Mouse (Mus musculus): Measurements from ENCODE around the gene Brd1. TPM values are rescaled to one million over a fixed set of nuclear protein-coding genes. Genes with fewer than 3 reads are reported as not detected.

Gene Brd1
- total RNA-seq, 2 experiments from 2014 or later = 54.7 to 56.2 TPM

GRCm38 (mm10) chr15:88684039-88684438, 50.0 kb downstream of the Brd1 start:
- DNase-seq = no peak

GRCm38 (mm10) chr15:88680931-88681330, 53.1 kb downstream of the Brd1 start:
- no peak for DNase-seq

- DNase-seq = no peak
Observed at GRCm38 (mm10) chr15:88677568-88677967, 56.5 kb downstream of the Brd1 start.

- DNase-seq = no peak
Observed at GRCm38 (mm10) chr15:88675998-88676397, 58.0 kb downstream of the Brd1 start.

- DNase-seq = no peak
Observed at GRCm38 (mm10) chr15:88668693-88669092, 65.3 kb downstream of the Brd1 start.

- no peak for DNase-seq
Observed at GRCm38 (mm10) chr15:88667653-88668052, 66.4 kb downstream of the Brd1 start.

GRCm38 (mm10) chr15:88665846-88666245, 68.2 kb downstream of the Brd1 start:
- DNase-seq = no peak

GRCm38 (mm10) chr15:88663041-88663440, 71.0 kb downstream of the Brd1 start:
- DNase-seq = no peak

- DNase-seq = peak in 1 of 2 experiments; percentile 45
Observed at GRCm38 (mm10) chr15:88662111-88662850, 71.8 kb downstream of the Brd1 start.

- DNase-seq = no peak
Observed at GRCm38 (mm10) chr15:88661654-88662053, 72.4 kb downstream of the Brd1 start.

GRCm38 (mm10) chr15:88652006-88652405, 82.0 kb downstream of the Brd1 start:
- DNase-seq = no peak

GRCm38 (mm10) chr15:88651019-88651418, 83.0 kb downstream of the Brd1 start:
- DNase-seq = peak; percentile 76 to 77

Other genes starting within 250 kb of the Brd1 start
- gene Zdhhc25, start 133.9 kb downstream of the Brd1 start, total RNA-seq (2021) = not detected
- 10 to 100 TPM; 10.2 to 10.7 TPM for gene Zbed4, start 17.4 kb upstream of the Brd1 start, total RNA-seq (2021)
- 10 to 100 TPM; 13.0 to 16.3 TPM for gene Alg12, start 85.1 kb upstream of the Brd1 start, total RNA-seq (2021)
- 10 to 100 TPM; 29.3 to 41.6 TPM for gene Creld2, start 85.4 kb upstream of the Brd1 start, total RNA-seq (2021)
- 10 to 100 TPM; 36.7 to 37.1 TPM for gene Pim3, start 128.0 kb upstream of the Brd1 start, total RNA-seq (2021)
- gene Ttll8, start 220.2 kb upstream of the Brd1 start, total RNA-seq (2021) = 1 to 10 TPM; 2.5 to 2.9 TPM
- gene Mlc1, start 244.8 kb upstream of the Brd1 start, total RNA-seq (2021) = 100 to 1,000 TPM; 117 to 124 TPM
- not detected for gene Mov10l1, start 248.7 kb upstream of the Brd1 start, total RNA-seq (2021)